Mouse (Mus musculus): ENCODE measurements around the gene Trappc3l. TPM values are rescaled to one million over a fixed set of nuclear protein-coding genes. Genes with fewer than 3 reads are reported as not detected.

Trappc3l gene
- polyA plus RNA-seq, 1 experiment: not detected

DNA sequence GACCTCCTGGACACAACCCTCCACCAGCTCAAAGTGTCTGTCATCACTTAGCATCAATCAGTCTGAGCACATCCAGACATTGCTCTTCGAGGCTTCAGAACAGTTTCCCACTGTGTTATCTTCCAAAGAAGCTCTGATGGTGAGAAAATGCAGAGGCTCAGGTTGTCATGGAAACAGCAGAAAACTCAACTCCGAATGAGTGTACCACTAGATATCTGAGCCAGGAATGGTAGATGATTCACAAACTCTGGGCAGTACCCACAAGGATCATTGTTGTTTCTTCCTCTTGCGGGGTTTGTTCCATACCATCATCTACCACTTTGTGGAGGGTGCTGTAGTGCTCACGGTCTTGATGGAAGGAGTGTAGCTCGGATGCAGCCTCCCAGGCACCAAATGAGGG lies 54.5 kb downstream of the Trappc3l start:
- DNase-seq (ENCODE audit: extremely low spot score in 1 of 2, low spot score in 1 of 2): peak; percentile 68 to 81

DNA sequence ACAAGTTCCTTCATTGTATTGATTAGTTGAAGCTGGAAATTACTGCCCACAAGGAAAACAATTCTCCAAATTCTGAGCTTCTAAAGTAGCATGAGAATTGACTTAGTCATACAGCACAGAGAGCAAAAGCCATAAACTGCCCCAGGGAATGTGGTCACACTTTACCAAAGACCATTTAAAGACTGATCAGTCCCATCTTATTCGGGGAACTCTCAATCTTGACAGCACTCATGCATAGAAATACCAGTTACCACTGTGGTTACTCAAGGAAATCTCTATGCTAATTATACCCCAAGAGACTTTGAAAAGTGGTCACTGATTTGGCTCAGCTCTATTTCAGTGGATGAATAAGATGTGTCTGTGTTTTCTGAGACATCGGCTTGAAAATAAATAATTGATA lies 57.8 kb downstream of the Trappc3l start:
- no peak for DNase-seq (ENCODE audit: extremely low spot score in 1 of 2, low spot score in 1 of 2)

- no peak for DNase-seq (ENCODE audit: extremely low spot score in 1 of 2, low spot score in 1 of 2)
Measured at GRCm38 (mm10) chr10:34095964-34096363, 58.6 kb downstream of the Trappc3l start.

DNA sequence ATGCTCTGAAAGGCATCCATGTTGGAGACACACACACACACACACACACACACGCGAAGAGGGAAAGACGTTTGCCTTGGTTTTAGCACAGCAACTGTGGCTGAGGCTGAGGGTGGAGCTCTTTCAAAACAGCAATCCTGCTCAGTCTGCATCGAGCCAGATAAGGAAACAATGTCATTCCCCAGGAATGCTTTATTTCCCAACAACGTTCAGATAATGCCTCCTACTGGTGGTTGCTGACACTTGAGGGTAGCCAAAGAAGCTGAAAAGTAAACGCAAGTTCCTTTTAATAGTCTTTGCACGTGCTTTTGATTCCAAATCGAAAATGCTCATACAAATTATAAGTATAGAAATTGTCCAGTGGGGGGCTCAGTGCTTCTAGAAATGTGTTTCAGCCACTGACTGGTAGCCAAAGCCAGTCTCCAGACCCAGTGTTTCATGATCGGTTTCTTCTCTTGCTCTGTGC lies 59.1 kb downstream of the Trappc3l start, which contains the start of gene Calhm5:
Gene Calhm5, minus strand, starts transcription at position 102 of the 466 bp plus-strand sequence.
- DNase-seq (ENCODE audit: extremely low spot score in 1 of 2, low spot score in 1 of 2): peak in 1 of 2 experiments; percentile 74

DNA sequence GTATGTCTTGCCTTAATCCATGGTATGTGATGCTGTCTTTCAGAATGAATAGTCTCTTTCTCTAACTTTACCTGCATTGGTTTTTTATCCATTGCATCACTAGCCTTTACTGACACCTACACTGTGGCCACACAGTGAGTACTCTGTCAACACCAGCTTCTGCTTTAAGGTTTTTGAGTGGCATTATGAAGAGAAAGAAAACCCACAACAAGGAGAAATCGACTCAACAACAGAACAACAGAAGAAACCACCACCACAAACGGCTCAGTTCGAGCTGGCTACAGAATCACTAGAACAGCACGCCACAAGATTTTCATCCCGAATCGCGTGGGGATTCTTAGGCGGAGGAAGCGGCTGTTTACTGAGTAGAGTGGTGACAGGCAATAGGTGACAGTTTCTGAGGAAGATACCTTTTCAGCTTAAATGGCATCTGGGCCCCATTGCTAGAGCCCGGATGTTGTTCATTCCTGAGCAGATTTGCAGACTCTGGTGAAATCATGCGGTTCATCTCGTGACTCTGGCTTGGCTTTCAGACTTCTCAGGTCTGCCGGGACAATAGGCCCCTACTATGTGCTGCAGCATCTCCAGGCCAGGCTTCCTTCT lies 73.6 kb downstream of the Trappc3l start:
- DNase-seq (ENCODE audit: extremely low spot score in 1 of 2, low spot score in 1 of 2): no peak

GRCm38 (mm10) chr10:34111964-34112738 lies 74.8 kb downstream of the Trappc3l start:
- DNase-seq (ENCODE audit: extremely low spot score in 1 of 2, low spot score in 1 of 2): no peak

- no peak for DNase-seq (ENCODE audit: extremely low spot score in 1 of 2, low spot score in 1 of 2)
Measured at GRCm38 (mm10) chr10:34117131-34117530, 79.7 kb downstream of the Trappc3l start.

- no peak for DNase-seq (ENCODE audit: extremely low spot score in 1 of 2, low spot score in 1 of 2)
Measured at GRCm38 (mm10) chr10:34117770-34118169, 80.4 kb downstream of the Trappc3l start.

DNA sequence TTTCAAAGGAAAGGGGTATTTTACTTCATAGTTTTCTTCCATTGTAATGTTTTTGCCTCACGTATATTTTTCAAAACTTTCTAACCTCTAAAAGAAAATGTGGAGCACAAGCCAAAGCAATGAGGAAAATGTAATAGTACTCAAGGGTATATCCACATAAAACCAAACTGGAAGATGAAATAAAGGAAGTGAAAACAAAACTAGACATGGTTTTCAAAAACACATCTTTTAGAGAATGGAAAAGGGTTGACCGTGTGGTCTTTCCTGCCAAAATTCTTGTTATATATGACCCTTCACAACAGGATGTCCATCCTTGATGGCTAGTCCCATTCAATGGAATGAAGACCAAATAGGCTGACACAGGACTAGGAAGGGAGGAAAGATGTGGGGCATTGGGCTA lies 81.0 kb downstream of the Trappc3l start:
- DNase-seq (ENCODE audit: extremely low spot score in 1 of 2, low spot score in 1 of 2): no peak

GRCm38 (mm10) chr10:34127392-34128378 lies 90.3 kb downstream of the Trappc3l start, which contains the start of gene Calhm6:
TSS of gene Calhm6 (minus strand) at chr10:34127984.
- DNase-seq (ENCODE audit: extremely low spot score in 1 of 2, low spot score in 1 of 2): peak in 1 of 2 experiments; percentile 49

- DNase-seq (ENCODE audit: extremely low spot score in 1 of 2, low spot score in 1 of 2): no peak
Measured at GRCm38 (mm10) chr10:34128391-34128790, 91.0 kb downstream of the Trappc3l start.

DNA sequence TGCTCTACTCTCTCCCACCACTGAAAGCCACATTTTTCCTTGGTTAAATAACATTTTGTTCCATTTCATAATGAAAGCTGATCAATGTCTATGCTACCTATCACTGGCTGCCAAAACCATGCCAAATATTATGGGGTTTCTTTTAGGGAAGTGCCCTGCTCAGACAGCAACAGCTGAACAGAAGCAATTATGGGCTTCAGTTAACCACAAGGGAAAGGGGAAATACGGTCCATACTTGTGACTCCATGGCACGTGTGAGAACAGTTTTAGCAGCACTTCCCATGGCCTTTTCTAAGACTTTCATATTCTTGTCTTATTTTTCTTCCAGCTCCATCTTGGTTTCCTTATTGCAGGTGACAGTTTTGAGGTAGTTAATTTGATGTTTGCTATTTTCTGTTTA lies 94.0 kb downstream of the Trappc3l start:
- DNase-seq (ENCODE audit: extremely low spot score in 1 of 2, low spot score in 1 of 2): no peak

GRCm38 (mm10) chr10:34136432-34136831 lies 99.0 kb downstream of the Trappc3l start:
- DNase-seq (ENCODE audit: extremely low spot score in 1 of 2, low spot score in 1 of 2): no peak

GRCm38 (mm10) chr10:34138027-34138426 lies 100.6 kb downstream of the Trappc3l start:
- DNase-seq (ENCODE audit: extremely low spot score in 1 of 2, low spot score in 1 of 2): no peak

- DNase-seq (ENCODE audit: extremely low spot score in 1 of 2, low spot score in 1 of 2): no peak
Measured at GRCm38 (mm10) chr10:34139768-34140167, 102.4 kb downstream of the Trappc3l start.

DNA sequence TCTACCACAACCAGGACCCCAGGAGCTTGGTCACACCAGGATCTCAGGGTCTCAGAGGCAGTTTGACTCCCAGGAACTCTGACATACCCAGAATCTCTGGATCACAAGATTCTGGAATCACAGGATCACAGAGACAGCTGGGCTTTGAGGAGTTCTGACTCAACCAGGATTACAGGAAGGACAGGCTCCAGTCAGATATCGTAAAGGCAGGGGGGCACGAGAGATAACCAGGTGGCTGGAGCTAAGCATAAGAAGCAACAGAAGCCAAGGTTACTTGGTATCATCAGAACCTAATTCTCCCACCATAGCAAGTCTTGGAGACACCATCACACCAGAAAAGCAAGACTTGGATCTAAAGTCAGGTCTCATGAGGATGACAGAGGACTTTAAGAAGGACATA lies 104.3 kb downstream of the Trappc3l start:
- DNase-seq (ENCODE audit: extremely low spot score in 1 of 2, low spot score in 1 of 2): no peak

DNA sequence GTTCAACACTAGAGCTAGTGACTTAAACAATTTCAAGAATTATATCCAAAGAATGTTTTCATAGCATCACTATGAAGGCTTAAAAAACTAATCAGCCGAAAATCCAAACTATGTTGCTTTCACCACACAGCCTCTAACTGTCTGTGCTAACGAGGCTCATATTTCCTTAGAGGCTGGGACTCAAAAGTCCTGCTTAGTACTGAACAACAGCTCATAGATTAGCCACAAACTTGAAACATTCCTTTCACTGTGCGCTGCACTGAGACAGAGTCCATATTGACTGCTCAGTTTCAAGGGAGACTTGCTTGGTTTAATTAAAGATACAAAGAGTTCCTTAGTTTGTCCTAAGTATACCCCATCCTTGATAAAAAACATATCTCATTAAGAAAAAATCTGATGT lies 112.4 kb downstream of the Trappc3l start:
- DNase-seq (ENCODE audit: extremely low spot score in 1 of 2, low spot score in 1 of 2): no peak

- no peak for DNase-seq (ENCODE audit: extremely low spot score in 1 of 2, low spot score in 1 of 2)
Measured at GRCm38 (mm10) chr10:34150454-34150853, 113.1 kb downstream of the Trappc3l start.

DNA sequence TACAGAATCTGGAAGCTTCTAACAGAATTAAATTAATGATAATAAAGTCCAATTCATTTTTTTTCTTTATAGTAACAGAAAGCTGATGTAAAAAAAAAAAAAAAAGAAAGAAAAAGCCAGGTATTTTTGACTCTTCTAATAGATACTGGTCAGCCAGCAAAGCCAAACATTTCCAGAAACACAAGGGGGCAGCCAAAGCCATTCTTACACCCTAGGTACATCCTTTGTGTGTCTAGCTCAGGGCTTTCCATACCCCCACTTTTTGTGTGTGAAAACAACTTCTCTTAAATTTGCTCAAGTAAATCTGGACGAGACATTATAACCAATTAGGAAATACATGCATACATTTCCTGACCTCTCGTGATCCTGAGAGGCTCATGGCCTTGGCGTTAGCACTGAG lies 114.4 kb downstream of the Trappc3l start:
- peak in 1 of 2 experiments; percentile 20 for DNase-seq (ENCODE audit: extremely low spot score in 1 of 2, low spot score in 1 of 2)

DNA sequence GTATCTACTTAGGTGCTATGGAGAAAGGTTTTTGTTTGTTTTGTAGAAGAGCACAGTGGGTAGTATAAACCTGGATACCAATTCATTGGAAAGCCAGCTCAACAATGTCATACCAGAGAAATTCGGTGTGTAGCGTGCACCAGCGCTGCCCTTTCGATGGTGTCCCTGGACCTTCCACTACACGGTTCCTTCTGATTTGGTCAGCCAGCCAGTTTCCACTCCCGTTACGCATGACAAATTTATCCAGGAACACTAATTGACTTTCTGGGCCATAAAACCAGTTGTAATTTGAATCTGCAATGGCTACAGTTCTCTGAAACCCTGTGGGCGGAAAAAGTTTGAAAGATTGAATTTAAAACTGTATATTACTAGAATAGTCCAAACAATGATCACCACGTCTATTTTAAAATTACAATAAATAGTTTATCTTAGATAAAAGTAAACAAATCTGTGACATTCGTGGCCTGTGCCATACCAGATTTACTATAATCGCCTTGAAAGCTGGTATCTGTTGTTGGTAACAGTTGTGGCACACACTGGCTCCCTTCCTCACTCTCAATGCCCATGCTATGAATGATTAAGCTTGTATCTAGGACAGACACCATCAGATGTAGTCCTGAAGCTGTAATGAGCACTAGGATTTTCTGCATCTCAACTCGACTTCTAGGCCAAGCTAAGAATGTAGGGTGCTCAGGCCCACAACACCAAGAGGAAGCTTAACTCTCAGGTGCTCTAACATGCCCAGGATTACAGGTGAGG lies 118.6 kb downstream of the Trappc3l start:
- DNase-seq (ENCODE audit: extremely low spot score in 1 of 2, low spot score in 1 of 2): no peak
